Mouse (Mus musculus) heart, embryonic 15.5 days (tissue): ENCODE results near the gene 3425401B19Rik. TPM values are rescaled to one million over a fixed set of nuclear protein-coding genes. Genes with fewer than 3 reads are reported as not detected.

Source experiments
- ATAC-seq: fragments of 200-750 bp; cut with Nextera tagmentation; replicated peaks from 2 replicates; pipeline ENCODE4 v1.8.0; 2017; ENCODE audit warnings: low read depth, moderate TSS enrichment; ENCODE audit not compliant: insufficient number of reproducible peaks, insufficient read depth, low FRiP score
- H3K27ac ChIP-seq: fragments of 300-500 bp; sonication (generic); 2 replicates; pipeline ENCODE4 v1.5.1; 2015; ENCODE audit warnings: mild to moderate bottlenecking, inconsistent platforms
- H3K27me3 ChIP-seq: fragments of 300-500 bp; sonication (generic); 2 replicates; pipeline ENCODE4 v1.6.1; 2015; ENCODE audit warnings: inconsistent platforms
- H3K36me3 ChIP-seq: fragments of 300-500 bp; sonication (generic); 2 replicates; pipeline ENCODE4 v1.6.1; 2015; ENCODE audit warnings: mild to moderate bottlenecking, inconsistent platforms
- H3K4me1 ChIP-seq: fragments of 300-500 bp; sonication (generic); replicated peaks from 2 replicates; pipeline ENCODE4 v1.6.1; 2015; ENCODE audit warnings: inconsistent platforms
- H3K4me2 ChIP-seq: fragments of 300-500 bp; sonication (generic); 2 replicates; pipeline ENCODE4 v1.6.1; 2015; ENCODE audit warnings: inconsistent platforms, mild to moderate bottlenecking, moderate library complexity
- H3K4me3 ChIP-seq: fragments of 300-500 bp; sonication (generic); 2 replicates; pipeline ENCODE4 v1.5.1; 2015; ENCODE audit warnings: mild to moderate bottlenecking, inconsistent platforms
- H3K9ac ChIP-seq: fragments of 300-500 bp; sonication (generic); 2 replicates; pipeline ENCODE4 v1.6.1; 2015; ENCODE audit warnings: mild to moderate bottlenecking, inconsistent platforms
- H3K9me3 ChIP-seq: fragments of 300-500 bp; sonication (generic); replicated peaks from 2 replicates; pipeline ENCODE4 v1.6.1; 2016; ENCODE audit warnings: inconsistent platforms
- WGBS: fragments of 180-500 bp; shearing (Covaris S2); methylation state at CpG from one replicate; pipeline ENCODE4 v1.1.7; 2015; ENCODE audit warnings: mixed read lengths; 5-methylcytosine and 5-hydroxymethylcytosine counted together
- polyA plus RNA-seq: library from polyadenylated mRNA; unstranded; fragments of >200 nt; fragmentation: Nextera tagmentation; extraction: Ambion mirVana; gene quantifications from 2 replicates; pipeline ENCODE4 v1.2.1, GENCODE M21; 2015

The 3425401B19Rik gene
- polyA plus RNA-seq, 1 experiment from 2014 or later = 11.1 TPM

DNA sequence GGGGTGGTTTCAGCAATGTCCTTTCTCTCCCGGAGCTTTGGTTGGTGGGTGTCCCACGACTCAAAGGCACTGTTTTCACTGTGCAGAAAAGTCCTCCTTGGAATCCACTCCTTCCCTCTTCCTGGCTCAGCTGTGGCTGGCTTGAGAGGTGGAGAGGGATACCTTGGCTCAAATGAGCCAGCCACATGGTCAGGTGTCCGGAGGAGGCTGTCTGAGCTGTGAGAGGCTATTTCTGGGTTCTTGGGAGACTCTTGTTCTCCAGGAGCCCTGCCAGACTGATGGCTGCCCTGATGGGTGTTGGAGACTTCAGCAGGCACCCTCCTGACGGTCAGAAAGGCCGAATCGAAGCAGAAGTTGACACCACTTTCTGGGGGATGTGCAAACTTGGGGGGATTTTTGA, 22.0 kb downstream of the 3425401B19Rik start:
- H3K4me3 ChIP-seq = no peak overlapping the region
- no peaks in the 10 kb centered on the region for H3K9me3 ChIP-seq
- H3K27ac ChIP-seq = no peak overlapping the region
- no peak for ATAC-seq
- peaks cover 12% of the 10 kb centered on the region; the same call in 1 of the 2 replicates for H3K36me3 ChIP-seq
- no peaks in the 10 kb centered on the region for H3K4me1 ChIP-seq
- 81% methylated on average over 6 of the region's 6 CpGs for WGBS
- no peaks in the 10 kb centered on the region; the same call in 1 of the 2 replicates for H3K27me3 ChIP-seq
- no peak overlapping the region for H3K9ac ChIP-seq
- H3K4me2 ChIP-seq = no peak overlapping the region

DNA sequence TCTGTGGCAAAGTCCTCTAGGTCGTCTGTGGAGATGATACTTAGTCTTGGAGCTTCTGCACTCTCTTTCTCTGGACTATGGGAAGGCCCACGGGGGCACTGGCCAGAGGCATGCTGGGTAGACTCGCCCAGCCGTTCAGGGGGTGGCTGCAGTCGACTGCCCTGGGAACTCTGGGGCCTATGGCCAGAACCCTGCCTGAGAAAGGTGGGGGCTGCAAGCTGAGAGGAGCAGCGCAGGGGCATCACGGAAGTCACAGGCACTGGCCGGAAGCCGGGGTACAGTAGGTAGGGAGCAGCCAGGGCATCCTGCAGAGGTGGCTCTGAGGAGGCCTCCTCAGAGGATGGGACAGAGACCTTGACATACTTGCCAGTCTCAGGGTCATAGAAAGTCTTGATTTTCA, 25.3 kb downstream of the 3425401B19Rik start:
- Histone ChIP-seq H3K27ac (no peak overlapping the region), H3K9me3 (no peaks in the 10 kb centered on the region), H3K9ac (no peak overlapping the region), H3K27me3 (no peaks in the 10 kb centered on the region; the same call in 1 of the 2 replicates), H3K4me1 (no peaks in the 10 kb centered on the region), H3K4me3 (no peak overlapping the region), H3K36me3 (peaks cover 7% of the 10 kb centered on the region; the same call in 1 of the 2 replicates), H3K4me2 (no peak overlapping the region)
- ATAC-seq = no peak
- WGBS = 78% methylated on average over 9 of the region's 9 CpGs

DNA sequence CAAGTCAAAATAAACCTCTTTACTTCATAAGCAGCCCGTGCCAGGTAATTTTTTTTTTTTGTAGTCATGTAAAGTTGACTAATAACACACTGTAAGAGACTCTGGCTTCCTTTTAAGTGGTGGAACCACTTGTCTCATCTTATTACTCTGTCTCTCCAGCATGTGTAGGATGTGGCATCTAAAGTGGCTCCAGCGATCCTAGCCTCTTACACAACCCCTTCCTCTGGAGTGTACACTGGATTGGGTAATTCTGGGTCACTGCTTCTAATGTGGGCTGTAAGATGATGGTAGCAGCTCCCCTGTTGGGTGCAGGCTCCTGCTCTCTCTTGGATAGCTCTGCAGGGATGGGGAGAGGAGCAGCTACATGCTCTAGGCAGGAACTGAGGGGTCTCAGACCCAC, 46.6 kb downstream of the 3425401B19Rik start:
- no peaks in the 10 kb centered on the region for H3K27me3 ChIP-seq
- 83% methylated on average over 2 of the region's 2 CpGs for WGBS
- H3K36me3 ChIP-seq = no peaks in the 10 kb centered on the region
- H3K4me2 ChIP-seq = no peak overlapping the region
- no peak for ATAC-seq
- no peak overlapping the region for H3K27ac ChIP-seq
- H3K4me3 ChIP-seq = no peak overlapping the region
- H3K9ac ChIP-seq = no peak overlapping the region
- H3K9me3 ChIP-seq = no peaks in the 10 kb centered on the region
- H3K4me1 ChIP-seq = peaks cover 4% of the 10 kb centered on the region; the same call in 1 of the 2 replicates

DNA sequence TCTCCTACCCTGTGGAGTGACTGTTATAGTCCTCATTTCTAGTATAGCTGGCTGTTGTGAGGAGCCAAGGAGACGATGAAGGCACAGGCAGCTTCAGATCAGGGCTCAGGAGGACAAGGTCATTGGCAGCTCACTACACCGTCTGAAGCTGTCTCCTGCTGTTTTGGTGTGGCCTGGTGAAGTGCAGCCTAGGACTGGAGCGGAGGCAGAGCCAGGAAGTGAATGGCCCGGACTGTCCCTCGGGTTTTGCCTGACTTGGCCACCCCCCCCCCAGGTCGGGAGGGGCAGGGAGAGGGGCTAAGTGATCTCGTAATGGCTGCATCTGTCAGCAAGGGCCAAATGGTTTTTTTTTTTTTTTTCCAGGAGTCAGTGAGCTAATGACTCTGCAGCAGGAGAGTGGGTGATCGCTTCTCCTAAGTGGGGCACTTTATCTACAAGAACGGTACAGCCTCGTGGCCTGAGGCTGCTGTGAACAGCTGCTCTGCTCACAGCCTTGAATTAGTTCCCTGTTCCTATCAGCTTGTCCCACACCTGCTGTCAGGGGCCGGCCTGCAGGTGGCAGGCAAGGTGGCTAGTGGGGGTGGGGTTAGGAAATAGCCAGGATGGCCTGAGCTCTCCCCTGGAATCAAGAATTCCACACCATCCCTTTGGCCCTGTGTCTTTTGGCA, 50.9 kb downstream of the 3425401B19Rik start:
- Histone ChIP-seq H3K4me1 (peaks cover 4% of the 10 kb centered on the region; the same call in 1 of the 2 replicates), H3K9ac (no peak overlapping the region), H3K36me3 (no peaks in the 10 kb centered on the region), H3K9me3 (no peaks in the 10 kb centered on the region), H3K4me3 (no peak overlapping the region), H3K4me2 (no peak overlapping the region), H3K27me3 (no peaks in the 10 kb centered on the region), H3K27ac (no peak overlapping the region)
- WGBS = 13% methylated on average over 11 of the region's 11 CpGs
- ATAC-seq = peak; percentile 31; the same call in 1 of the 2 replicates

DNA sequence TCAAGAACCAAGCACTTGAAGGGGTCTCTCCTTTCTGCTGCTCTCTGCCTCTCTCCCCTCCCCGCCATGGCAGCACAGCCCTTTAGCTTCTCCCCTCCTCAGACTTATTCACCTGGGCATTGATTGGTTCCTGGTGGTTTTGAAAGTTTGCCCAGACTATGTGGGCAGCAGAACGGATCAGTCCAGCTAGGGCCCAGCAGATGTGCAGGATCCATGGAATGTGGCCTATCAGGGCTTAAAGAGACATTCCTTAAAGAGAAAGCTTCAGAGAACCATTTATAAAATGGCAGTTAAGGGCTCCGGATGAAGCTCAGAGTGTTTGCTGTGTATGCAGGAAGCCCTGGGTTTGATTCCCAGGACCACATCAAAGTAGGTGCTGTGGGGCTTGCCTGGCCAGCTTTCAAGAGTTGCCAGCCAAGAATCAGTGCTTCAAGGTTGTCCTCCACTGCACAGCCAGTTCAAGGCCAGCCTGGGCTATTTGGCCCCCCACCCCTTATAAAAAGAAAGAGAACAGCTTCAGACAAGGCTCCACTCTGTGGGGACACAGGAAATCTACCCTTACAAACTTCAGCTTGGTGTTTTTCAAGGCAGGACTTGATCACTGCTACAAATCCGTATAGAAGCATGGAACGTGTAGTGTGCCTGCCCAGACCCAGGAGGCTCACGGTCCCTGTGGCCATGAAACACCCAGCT, 52.0 kb downstream of the 3425401B19Rik start:
- Histone ChIP-seq H3K27me3 (no peaks in the 10 kb centered on the region), H3K27ac (no peak overlapping the region), H3K4me1 (peaks cover 4% of the 10 kb centered on the region), H3K4me2 (no peak overlapping the region), H3K9me3 (no peaks in the 10 kb centered on the region), H3K36me3 (no peaks in the 10 kb centered on the region), H3K4me3 (no peak overlapping the region), H3K9ac (no peak overlapping the region)
- no peak for ATAC-seq
- 65% methylated on average over 6 of the region's 6 CpGs for WGBS

DNA sequence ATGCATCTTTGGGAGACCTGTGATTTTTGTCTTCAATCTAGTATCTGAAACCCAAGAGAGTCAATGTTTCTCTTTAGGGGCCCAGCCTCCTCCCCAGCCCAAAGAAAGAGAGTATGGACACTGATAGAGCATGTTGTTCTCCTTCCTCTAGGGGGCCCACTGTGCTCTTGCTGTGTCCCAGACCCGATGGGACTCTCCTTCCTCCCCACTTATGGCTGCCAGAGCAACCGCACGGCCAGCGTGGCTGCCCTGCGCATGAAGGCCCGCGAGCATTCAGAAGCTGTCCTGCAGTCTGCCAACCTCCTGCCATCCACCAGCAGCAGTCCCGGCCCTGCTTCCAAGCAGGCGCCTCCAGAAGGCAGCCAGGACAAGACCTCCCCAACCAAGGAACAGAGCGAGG, 56.5 kb downstream of the 3425401B19Rik start:
- Histone ChIP-seq H3K27me3 (no peaks in the 10 kb centered on the region), H3K4me1 (no peaks in the 10 kb centered on the region; the same call in 1 of the 2 replicates), H3K9me3 (no peaks in the 10 kb centered on the region), H3K36me3 (no peaks in the 10 kb centered on the region), H3K9ac (no peak overlapping the region), H3K4me2 (peak overlapping the region; percentile 49), H3K4me3 (peak overlapping the region; percentile 24), H3K27ac (no peak overlapping the region)
- peak; percentile 39; the same call in 1 of the 2 replicates for ATAC-seq
- 23% methylated on average over 10 of the region's 10 CpGs for WGBS

DNA sequence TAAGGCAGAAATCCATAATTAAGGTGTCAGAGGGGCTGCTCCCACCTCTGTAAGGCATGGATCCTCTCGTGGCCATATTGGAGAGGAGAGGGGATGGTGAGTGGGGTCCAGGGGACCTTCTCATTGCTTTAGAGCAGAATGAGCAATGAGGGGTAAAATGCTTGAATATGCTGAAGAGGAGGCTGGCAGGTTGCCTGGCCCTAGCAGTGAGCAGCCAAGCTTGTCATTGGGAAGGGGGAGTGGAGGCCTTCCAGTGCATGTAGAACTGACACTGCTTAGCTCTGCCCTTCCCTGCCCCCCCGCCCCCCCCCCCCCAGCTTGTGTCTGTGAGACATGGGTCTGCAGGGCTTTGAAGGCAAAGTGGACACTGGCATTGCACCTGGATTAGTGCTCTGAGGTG, 57.8 kb downstream of the 3425401B19Rik start:
- ATAC-seq = no peak
- H3K4me2 ChIP-seq = no peak overlapping the region
- H3K36me3 ChIP-seq = no peaks in the 10 kb centered on the region
- H3K27me3 ChIP-seq = no peaks in the 10 kb centered on the region
- 30% methylated on average over 2 of the region's 2 CpGs for WGBS
- no peak overlapping the region for H3K4me3 ChIP-seq
- H3K4me1 ChIP-seq = no peaks in the 10 kb centered on the region; the same call in 1 of the 2 replicates
- H3K27ac ChIP-seq = no peak overlapping the region
- H3K9me3 ChIP-seq = no peaks in the 10 kb centered on the region
- no peak overlapping the region for H3K9ac ChIP-seq

DNA sequence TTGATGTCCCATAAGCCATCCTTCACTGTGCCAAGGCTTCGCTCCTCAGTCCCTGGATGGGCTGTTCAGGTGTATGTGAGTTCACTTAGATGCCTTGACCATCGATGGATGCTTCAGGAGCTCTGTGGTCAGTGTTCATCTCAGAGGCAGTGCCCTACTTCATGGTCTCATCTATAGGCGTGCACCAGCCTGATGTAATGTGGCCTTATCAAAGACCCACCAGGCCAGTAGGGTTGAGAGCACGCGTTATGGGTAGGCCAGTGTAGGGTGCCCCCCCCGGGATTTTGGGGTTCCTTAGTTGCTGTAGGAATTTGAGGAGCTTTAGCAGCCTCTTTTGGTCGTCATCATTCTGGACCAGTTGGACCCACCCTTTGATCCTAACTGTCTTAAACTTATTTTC, 60.3 kb downstream of the 3425401B19Rik start:
- WGBS = 78% methylated on average over 7 of the region's 7 CpGs
- no peak for ATAC-seq
- H3K9ac ChIP-seq = no peak overlapping the region
- H3K4me2 ChIP-seq = no peak overlapping the region
- no peaks in the 10 kb centered on the region for H3K36me3 ChIP-seq
- no peaks in the 10 kb centered on the region; the same call in 1 of the 2 replicates for H3K4me1 ChIP-seq
- H3K27me3 ChIP-seq = no peaks in the 10 kb centered on the region
- H3K9me3 ChIP-seq = no peaks in the 10 kb centered on the region
- no peak overlapping the region for H3K4me3 ChIP-seq
- H3K27ac ChIP-seq = no peak overlapping the region

DNA sequence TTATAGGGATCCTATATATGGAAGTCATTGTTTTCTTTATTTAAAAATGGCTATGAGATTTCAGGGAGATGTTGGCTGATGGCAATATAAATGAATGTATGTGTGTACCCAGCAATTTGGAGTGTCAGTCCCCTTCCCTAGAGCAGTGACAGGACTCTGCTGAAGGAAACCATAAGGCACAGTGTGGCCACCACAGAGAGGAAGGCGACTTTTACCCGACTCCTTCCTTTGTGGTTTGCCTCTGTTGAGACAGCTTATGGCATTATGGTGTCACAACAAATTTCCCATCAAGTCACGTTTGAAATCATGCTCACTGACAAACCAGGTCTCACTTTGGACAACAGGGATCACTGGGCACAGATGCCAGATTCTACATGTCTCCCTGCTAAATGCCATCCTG, 60.8 kb downstream of the 3425401B19Rik start:
- no peak for ATAC-seq
- no peak overlapping the region for H3K9ac ChIP-seq
- no peak overlapping the region for H3K27ac ChIP-seq
- H3K4me3 ChIP-seq = no peak overlapping the region
- H3K4me2 ChIP-seq = no peak overlapping the region
- WGBS = 79% methylated on average over 3 of the region's 3 CpGs
- H3K36me3 ChIP-seq = no peaks in the 10 kb centered on the region
- no peaks in the 10 kb centered on the region; the same call in 1 of the 2 replicates for H3K4me1 ChIP-seq
- no peaks in the 10 kb centered on the region for H3K9me3 ChIP-seq
- H3K27me3 ChIP-seq = no peaks in the 10 kb centered on the region

DNA sequence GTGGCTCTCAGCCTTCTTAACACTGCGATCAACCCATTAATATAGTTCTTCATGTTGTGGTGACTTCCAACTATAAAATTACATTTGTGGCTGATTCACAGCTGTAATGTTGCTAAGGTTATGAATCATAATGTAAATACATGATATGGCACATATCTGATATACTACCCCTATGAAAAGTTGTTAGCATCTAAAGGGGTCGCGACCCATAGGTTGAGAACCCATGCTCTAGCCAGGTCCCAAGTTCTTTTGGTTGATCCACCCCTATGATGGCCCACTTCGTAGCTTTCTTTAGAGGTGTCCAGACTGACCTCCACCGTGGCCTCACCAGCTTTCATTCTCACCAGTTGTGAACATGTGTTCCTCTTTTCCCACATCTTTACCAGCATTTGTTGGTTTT, 67.8 kb downstream of the 3425401B19Rik start:
- ATAC-seq = no peak
- Histone ChIP-seq H3K4me3 (no peak overlapping the region), H3K27me3 (peaks cover 5% of the 10 kb centered on the region; the same call in 1 of the 2 replicates), H3K9ac (no peak overlapping the region), H3K4me1 (no peaks in the 10 kb centered on the region), H3K27ac (no peak overlapping the region), H3K9me3 (no peaks in the 10 kb centered on the region), H3K36me3 (no peaks in the 10 kb centered on the region), H3K4me2 (no peak overlapping the region)
- WGBS = 83% methylated on average over 5 of the region's 5 CpGs

DNA sequence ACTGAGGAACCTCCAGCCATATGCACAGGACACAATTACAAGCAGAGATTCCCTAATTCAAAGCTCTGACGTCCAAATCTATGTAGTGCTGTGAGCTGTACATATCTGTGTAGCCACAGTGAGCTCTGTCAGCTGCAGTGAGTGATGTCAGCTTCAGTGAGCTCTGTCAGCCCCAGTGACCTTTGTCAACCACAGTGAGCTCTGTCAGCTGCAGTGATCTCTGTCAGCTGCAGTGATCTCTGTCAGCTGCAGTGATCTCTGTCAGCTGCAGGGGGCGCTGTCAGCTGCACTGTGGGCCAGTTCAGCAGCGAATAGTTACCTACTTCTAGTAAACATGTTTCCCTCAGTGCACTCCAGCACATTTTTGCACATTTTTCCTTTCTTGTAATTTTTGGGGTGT, 75.7 kb downstream of the 3425401B19Rik start:
- H3K36me3 ChIP-seq = no peaks in the 10 kb centered on the region
- ATAC-seq = no peak
- no peak overlapping the region for H3K4me3 ChIP-seq
- no peaks in the 10 kb centered on the region for H3K4me1 ChIP-seq
- no peak overlapping the region for H3K9ac ChIP-seq
- H3K27me3 ChIP-seq = peaks cover 26% of the 10 kb centered on the region
- 19% methylated on average over 3 of the region's 3 CpGs for WGBS
- H3K4me2 ChIP-seq = no peak overlapping the region
- no peak overlapping the region for H3K27ac ChIP-seq
- no peaks in the 10 kb centered on the region for H3K9me3 ChIP-seq
